Mouse (Mus musculus): Measurements from ENCODE around the gene Zfp385c. TPM values are rescaled to one million over a fixed set of nuclear protein-coding genes. Genes with fewer than 3 reads are reported as not detected.
A peak's percentile ranks its signal among the peaks of the same experiment; 100 is the strongest.

Zfp385c gene
- polyA plus RNA-seq, 1 experiment from 2014 or later = not detected

- H3K4me3 ChIP-seq = peak overlapping the region; percentile 28
- no peak; the same call in 1 of the 2 replicates for ATAC-seq
- H3K9ac ChIP-seq = no peak overlapping the region
- H3K4me1 ChIP-seq = 0 out of 2 replicates have a peak, but pooled peaks cover 6% of the 10 kb centered on the region
- peaks cover 93% of the 10 kb centered on the region for H3K27me3 ChIP-seq (replicated peaks)
- H3K36me3 ChIP-seq = no peaks in the 10 kb centered on the region
- H3K4me2 ChIP-seq = peak overlapping the region; percentile 62
- no peaks in the 10 kb centered on the region for H3K9me3 ChIP-seq (replicated peaks)
- 9% methylated on average over 52 of the region's 52 CpGs for WGBS (ENCODE audit: insufficient replicate concordance)
- H3K27ac ChIP-seq = no peak overlapping the region
Observed at GRCm38 (mm10) chr11:100640159-100640906, 51.9 kb downstream of the Zfp385c start.

GRCm38 (mm10) chr11:100634530-100634929 is 57.7 kb downstream of the Zfp385c start:
- Histone ChIP-seq H3K27ac (no peak overlapping the region), H3K27me3 (replicated peaks) (peaks cover 87% of the 10 kb centered on the region), H3K36me3 (no peaks in the 10 kb centered on the region), H3K9ac (no peak overlapping the region), H3K4me2 (no peak overlapping the region), H3K9me3 (replicated peaks) (no peaks in the 10 kb centered on the region), H3K4me1 (no peaks in the 10 kb centered on the region), H3K4me3 (no peak overlapping the region)
- 57% methylated on average over 7 of the region's 7 CpGs for WGBS (ENCODE audit: insufficient replicate concordance)
- ATAC-seq = no peak

- Histone ChIP-seq H3K9ac (no peak overlapping the region), H3K27me3 (replicated peaks) (peaks cover 40% of the 10 kb centered on the region), H3K36me3 (peaks cover 30% of the 10 kb centered on the region), H3K4me2 (no peak overlapping the region), H3K4me3 (no peak overlapping the region), H3K9me3 (replicated peaks) (no peaks in the 10 kb centered on the region), H3K4me1 (peaks cover 46% of the 10 kb centered on the region), H3K27ac (no peak overlapping the region)
- ATAC-seq = no peak
- WGBS (ENCODE audit: insufficient replicate concordance) = 57% methylated on average over 13 of the region's 13 CpGs
Observed at GRCm38 (mm10) chr11:100628862-100629352, 63.3 kb downstream of the Zfp385c start.

GRCm38 (mm10) chr11:100628056-100628455 is 64.2 kb downstream of the Zfp385c start:
- H3K4me1 ChIP-seq = peaks cover 55% of the 10 kb centered on the region
- H3K4me3 ChIP-seq = no peak overlapping the region
- peaks cover 30% of the 10 kb centered on the region for H3K36me3 ChIP-seq
- no peak overlapping the region for H3K27ac ChIP-seq
- no peak for ATAC-seq
- H3K9me3 ChIP-seq (replicated peaks) = no peaks in the 10 kb centered on the region
- H3K4me2 ChIP-seq = no peak overlapping the region
- WGBS (ENCODE audit: insufficient replicate concordance) = 69% methylated on average over 5 of the region's 5 CpGs
- peaks cover 31% of the 10 kb centered on the region for H3K27me3 ChIP-seq (replicated peaks)
- no peak overlapping the region for H3K9ac ChIP-seq

GRCm38 (mm10) chr11:100626701-100627195 is 65.5 kb downstream of the Zfp385c start:
- Histone ChIP-seq H3K9ac (no peak overlapping the region), H3K4me1 (peaks cover 61% of the 10 kb centered on the region), H3K9me3 (replicated peaks) (no peaks in the 10 kb centered on the region), H3K27ac (peak overlapping the region; percentile 16; the same call in 1 of the 2 replicates), H3K27me3 (replicated peaks) (peaks cover 20% of the 10 kb centered on the region), H3K4me3 (no peak overlapping the region), H3K36me3 (peaks cover 30% of the 10 kb centered on the region), H3K4me2 (peak overlapping the region; percentile 35)
- ATAC-seq = peak; percentile 69
- 11% methylated on average over 9 of the region's 9 CpGs for WGBS (ENCODE audit: insufficient replicate concordance)

GRCm38 (mm10) chr11:100625754-100626700 is 66.2 kb downstream of the Zfp385c start:
- Histone ChIP-seq H3K9me3 (replicated peaks) (no peaks in the 10 kb centered on the region), H3K27me3 (replicated peaks) (peaks cover 20% of the 10 kb centered on the region), H3K4me3 (no peak overlapping the region), H3K4me2 (peak overlapping the region; percentile 35; the same call in 1 of the 2 replicates), H3K9ac (no peak overlapping the region), H3K27ac (peak overlapping the region; percentile 10; the same call in 1 of the 2 replicates), H3K36me3 (peaks cover 30% of the 10 kb centered on the region), H3K4me1 (peaks cover 61% of the 10 kb centered on the region)
- ATAC-seq = no peak
- 86% methylated on average over 23 of the region's 23 CpGs for WGBS (ENCODE audit: insufficient replicate concordance)

GRCm38 (mm10) chr11:100623867-100624266 is 68.4 kb downstream of the Zfp385c start:
- Histone ChIP-seq H3K4me3 (peak overlapping the region; percentile 88), H3K9ac (peak overlapping the region; percentile 85), H3K27ac (peak overlapping the region; percentile 45; the same call in 1 of the 2 replicates), H3K4me1 (peaks cover 63% of the 10 kb centered on the region), H3K9me3 (replicated peaks) (no peaks in the 10 kb centered on the region), H3K4me2 (peak overlapping the region; percentile 83), H3K27me3 (replicated peaks) (0 out of 2 replicates have a peak, but pooled peaks cover under 1% of the 10 kb centered on the region), H3K36me3 (peaks cover 30% of the 10 kb centered on the region)
- ATAC-seq = no peak
- WGBS (ENCODE audit: insufficient replicate concordance) = 52% methylated on average over 5 of the region's 5 CpGs

GRCm38 (mm10) chr11:100622714-100623113 is 69.5 kb downstream of the Zfp385c start:
- Histone ChIP-seq H3K4me2 (peak overlapping the region; percentile 83), H3K9ac (peak overlapping the region; percentile 85), H3K4me3 (peak overlapping the region; percentile 88), H3K27ac (peak overlapping the region; percentile 80), H3K4me1 (peaks cover 64% of the 10 kb centered on the region), H3K27me3 (replicated peaks) (no peaks in the 10 kb centered on the region), H3K36me3 (peaks cover 30% of the 10 kb centered on the region), H3K9me3 (replicated peaks) (no peaks in the 10 kb centered on the region)
- under 1% methylated on average over 24 of the region's 24 CpGs for WGBS (ENCODE audit: insufficient replicate concordance)
- peak; percentile 80 for ATAC-seq

GRCm38 (mm10) chr11:100619982-100620381 is 72.3 kb downstream of the Zfp385c start, which contains the start of gene Dnajc7:
Gene Dnajc7 (minus strand): TSS chr11:100620168.
- Histone ChIP-seq H3K9me3 (replicated peaks) (no peaks in the 10 kb centered on the region), H3K4me1 (peaks cover 69% of the 10 kb centered on the region), H3K27me3 (replicated peaks) (no peaks in the 10 kb centered on the region), H3K9ac (peak within 1 kb of the TSS; percentile 89), H3K4me3 (peak within 1 kb of the TSS; percentile 85), H3K36me3 (peaks cover 15% of the 10 kb centered on the region), H3K4me2 (peak within 1 kb of the TSS; percentile 91), H3K27ac (peak within 1 kb of the TSS; percentile 84)
- 7% methylated on average over 11 of the region's 11 CpGs for WGBS (ENCODE audit: insufficient replicate concordance)
- ATAC-seq = peak; percentile 15

- Histone ChIP-seq H3K9me3 (replicated peaks) (no peaks in the 10 kb centered on the region), H3K4me3 (peak overlapping the region; percentile 85), H3K4me2 (peak overlapping the region; percentile 91), H3K27me3 (replicated peaks) (no peaks in the 10 kb centered on the region), H3K4me1 (peaks cover 69% of the 10 kb centered on the region), H3K36me3 (peaks cover 11% of the 10 kb centered on the region), H3K9ac (peak overlapping the region; percentile 89), H3K27ac (peak overlapping the region; percentile 84)
- under 1% methylated on average over 40 of the region's 40 CpGs for WGBS (ENCODE audit: insufficient replicate concordance)
- ATAC-seq = peak; percentile 92
Observed at GRCm38 (mm10) chr11:100619485-100619975, 72.7 kb downstream of the Zfp385c start.

- Histone ChIP-seq H3K27me3 (replicated peaks) (no peaks in the 10 kb centered on the region), H3K4me1 (peaks cover 68% of the 10 kb centered on the region), H3K27ac (peak within 1 kb of the TSS; percentile 84), H3K4me2 (peak within 1 kb of the TSS; percentile 91), H3K4me3 (peak within 1 kb of the TSS; percentile 85), H3K36me3 (peaks cover 11% of the 10 kb centered on the region), H3K9me3 (replicated peaks) (no peaks in the 10 kb centered on the region), H3K9ac (peak within 1 kb of the TSS; percentile 89)
- peak; percentile 63 for ATAC-seq
- WGBS (ENCODE audit: insufficient replicate concordance) = under 1% methylated on average over 35 of the region's 36 CpGs
Observed at GRCm38 (mm10) chr11:100618761-100619484, 73.3 kb downstream of the Zfp385c start, which contains the start of gene Nkiras2. Gene Nkiras2 (plus strand): TSS chr11:100619244.

Measured in liver, embryonic 12.5 days (tissue).